Mouse (Mus musculus): ENCODE results near the gene Cbll1.

Cbll1 gene

DNA sequence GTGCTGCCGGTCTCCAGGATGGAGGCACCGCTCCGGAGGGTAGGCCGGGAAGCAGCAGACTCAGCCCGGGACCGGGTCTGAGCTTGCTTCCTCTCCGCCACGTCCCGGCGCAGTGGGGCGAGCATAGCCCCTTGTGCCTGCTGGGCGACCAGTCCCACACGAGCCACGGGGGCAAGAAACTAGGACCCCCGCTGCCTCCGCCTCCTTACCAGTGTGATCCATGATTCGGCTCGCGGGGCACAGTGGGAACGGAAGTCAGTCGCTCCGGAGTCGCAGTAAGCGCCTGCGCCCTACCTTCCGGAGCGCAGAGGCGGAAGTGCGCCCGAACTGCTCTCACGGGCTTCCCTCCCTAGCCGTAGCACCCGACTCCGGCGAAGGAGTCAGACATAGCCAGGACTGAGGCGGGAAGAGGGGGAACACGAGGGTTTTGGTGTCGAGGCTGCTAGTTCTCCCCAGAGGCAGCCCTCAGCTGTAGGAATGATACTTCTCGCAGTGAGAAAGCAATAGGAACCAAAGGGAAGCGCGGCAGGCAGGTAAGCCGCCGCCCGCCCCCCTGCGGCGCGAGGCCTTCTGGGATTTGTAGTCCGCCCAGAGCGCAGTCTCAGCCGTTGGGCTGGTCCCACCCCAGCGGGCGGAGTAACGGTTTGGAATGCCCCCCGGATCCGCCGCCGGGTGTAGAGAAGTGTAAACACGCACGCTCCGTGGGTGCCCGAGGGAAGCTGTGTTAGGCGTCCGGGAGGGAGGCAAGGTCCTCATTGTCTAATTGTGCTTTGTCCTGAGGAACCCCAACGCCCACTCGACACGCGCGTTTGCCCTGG lies at the start of gene Cbll1:
Gene Cbll1, minus strand, starts transcription at position 303 of the 818 bp plus-strand sequence.
- DNase-seq (ENCODE audit: low read depth, low spot score) = peak; percentile 86

DNA sequence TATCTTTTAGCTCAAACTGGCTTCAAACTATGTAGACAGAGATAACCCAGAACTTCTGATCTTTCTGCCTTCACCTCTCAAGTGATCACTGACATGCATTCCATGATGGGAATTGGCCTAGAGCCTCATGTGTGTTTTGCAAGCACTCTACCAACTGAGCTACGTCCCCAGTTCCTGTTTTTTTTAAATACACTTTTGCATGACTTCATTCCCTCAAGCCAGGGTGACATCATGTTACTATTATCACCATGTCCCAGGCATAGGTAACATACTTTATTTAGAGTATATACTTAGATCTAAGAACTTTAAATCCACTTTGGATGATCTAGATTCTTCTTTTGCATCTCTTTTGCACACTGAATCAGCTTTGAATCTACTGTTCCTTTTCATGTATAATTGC lies 46.6 kb upstream of the Cbll1 start:
- no peak for DNase-seq (ENCODE audit: low read depth, low spot score)

DNA sequence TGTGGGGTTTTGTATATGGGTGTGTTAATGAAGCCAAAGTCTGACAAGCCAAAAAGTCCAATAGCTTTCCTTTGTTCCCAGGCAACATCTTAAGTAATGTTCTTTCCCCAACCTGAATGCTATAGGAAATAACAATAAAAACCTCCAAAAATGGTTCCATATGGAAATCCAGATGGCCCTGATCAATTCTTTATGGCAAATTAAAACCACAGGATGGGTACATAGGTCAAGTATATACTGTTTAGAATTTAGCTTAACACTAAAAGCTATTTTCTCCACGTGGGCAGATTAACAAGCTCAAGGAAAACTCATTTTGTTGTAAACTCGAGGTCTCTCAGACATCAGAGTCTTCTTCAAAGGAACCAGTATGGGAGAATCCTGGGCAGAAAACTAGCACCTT lies 45.8 kb upstream of the Cbll1 start:
- DNase-seq (ENCODE audit: low read depth, low spot score) = no peak

DNA sequence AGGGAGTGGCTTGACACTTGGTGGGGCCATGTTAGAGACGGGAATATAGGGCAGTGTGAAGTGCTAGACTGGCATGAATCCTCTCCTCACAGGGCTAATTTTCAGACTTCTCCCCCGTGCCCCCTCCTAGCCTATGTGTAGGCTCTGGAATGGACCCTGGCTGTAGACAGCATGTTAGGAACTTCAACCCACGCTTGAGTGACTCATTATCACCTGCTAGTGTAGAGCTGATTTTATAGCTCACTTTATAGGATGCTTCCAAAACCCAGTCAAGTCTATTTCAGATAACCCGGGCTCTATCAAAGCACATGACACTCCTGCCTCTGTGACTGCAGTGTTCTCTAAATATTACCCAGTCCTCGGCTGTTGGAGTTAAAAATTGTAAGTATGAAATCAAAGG lies 42.1 kb upstream of the Cbll1 start:
- DNase-seq (ENCODE audit: low read depth, low spot score) = no peak

DNA sequence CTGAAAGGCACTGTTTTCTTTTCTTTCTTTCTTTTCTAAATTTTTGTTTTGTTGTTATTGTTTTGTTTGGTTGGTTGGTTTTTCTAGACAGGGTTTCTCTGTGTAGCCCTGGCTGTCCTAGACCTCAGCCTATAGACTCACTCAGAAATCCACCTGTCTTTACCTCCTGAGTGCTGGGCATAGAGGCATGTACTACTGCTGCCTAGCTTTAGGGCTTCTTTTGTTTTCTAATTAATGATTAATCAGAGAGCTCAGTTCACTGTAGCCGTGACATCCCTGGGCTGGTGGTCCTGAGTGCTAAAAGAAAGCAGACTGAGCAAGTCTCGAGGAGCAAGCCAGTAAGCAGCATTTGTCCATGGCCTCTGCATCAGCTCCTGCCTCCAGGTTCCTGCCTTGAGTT lies 40.4 kb upstream of the Cbll1 start:
- no peak for DNase-seq (ENCODE audit: low read depth, low spot score)

DNA sequence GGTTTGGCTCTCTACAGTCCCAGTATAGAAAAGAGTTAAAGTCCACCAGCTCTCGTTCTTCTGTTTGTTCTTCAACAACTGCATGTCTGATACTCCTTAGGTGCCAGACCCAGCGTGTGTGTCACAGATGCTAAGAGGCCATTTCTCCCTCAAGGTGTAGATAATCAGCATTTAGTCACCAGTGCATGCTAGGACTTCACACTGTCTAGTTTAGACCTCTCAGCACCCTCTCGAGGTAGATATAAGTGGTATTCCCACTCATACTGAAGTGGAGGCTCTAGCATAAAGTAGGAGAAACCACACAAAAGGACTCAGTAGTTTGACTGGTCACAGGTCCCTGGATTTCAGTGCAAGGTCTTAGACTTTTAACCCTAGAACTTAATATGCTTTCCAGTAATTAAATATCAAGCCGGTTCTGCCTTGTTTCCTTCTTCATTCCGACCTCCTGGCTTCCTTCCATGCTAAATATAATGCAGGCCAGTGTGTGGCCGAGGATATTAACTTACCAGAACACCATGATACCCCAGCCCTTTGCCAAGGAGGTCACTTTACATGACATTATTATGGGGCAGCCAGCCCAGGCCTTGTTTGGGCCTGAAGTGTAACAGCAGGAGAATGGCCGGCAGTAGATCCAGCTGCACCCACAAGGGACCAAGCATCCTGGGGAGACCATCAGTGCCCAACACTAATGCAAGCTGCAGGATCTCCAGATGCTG lies 38.3 kb upstream of the Cbll1 start:
- DNase-seq (ENCODE audit: low read depth, low spot score) = no peak

DNA sequence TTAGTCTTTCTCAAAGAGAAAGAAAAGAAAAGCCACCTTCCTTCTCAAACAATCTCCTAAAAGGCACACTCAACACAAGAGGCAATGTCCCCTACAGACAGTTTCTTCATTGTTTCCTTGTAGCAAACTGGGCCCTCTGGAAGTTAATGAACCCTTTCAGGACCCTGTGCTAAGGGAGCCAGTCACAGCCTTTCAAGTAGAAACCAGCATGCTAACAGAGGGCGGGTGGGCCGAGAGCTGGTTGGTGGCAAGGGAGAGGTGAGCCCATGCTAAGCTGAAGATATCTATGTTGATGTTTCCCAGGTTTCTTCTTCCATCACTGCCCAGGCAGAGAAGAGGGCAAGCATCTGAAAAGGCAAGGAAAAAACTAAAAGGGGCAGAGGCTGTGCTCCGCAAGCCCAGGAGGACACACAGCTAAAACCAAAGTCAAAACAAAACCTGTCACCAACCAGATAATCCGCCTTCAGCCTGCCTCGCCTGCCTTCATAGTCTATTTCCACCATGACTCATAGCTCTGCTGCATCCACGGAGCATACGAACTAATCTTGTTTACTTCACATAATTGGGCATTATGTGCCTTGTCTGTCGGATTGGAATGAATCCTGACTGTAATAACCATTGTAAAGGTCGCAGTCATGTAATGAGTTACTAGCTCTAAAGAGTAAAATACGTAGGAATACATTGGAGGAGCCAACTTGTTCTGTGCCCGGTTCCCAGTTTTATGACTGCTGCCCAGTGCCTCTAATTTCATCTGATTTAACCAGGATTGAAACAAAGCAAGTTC lies 34.8 kb upstream of the Cbll1 start:
- no peak for DNase-seq (ENCODE audit: low read depth, low spot score)

DNA sequence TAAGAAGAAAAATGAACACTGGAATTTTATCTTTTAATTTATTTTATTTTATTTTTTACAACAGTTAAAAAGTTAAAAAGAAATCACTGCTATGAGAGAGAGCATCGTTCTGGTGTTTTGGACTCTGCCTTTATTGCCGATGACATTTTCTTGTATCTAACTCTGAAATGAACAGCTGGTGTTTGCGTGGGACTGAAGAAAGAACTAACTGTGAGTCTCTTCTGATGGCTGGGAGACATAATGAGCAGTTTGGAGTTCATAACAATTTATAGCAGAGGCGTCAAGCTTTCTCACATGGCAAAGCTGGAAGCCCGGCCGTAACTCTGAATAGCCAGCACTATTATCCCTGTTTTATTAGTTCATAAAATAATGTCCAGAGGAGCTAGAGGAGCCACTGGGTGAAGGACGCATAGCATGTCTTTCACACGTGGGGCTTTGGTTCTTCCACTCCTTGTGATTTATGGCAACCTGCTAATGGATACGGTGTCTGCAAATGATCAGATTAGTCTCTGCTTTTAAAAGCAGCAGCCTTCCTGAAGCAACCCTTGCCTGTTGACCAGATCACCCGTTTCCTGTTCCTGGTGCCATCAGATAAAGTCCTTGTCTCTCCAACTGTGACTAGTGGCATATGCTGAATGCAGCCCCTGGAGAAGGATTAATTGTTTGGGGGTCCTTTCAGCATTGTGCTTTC lies 33.9 kb upstream of the Cbll1 start:
- no peak for DNase-seq (ENCODE audit: low read depth, low spot score)

DNA sequence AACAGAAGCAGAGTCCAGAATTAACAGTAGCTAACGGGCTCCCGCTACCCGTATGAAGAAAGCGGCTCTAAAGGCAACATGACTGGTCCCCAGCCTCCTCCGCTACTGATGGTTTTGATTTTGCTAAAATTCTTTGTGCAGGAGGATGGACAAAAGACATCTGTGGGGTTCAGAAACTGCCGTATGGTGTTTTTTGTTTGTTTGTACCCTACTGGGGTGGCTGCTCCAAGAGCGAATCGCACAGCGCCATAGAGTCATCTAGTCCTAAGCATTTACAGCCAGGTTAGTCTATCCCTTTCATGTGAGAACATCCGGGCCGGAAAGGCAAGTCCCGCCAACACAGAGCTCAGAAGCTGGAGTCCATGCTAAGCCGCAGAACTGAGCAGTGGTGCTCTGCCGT lies 32.6 kb upstream of the Cbll1 start:
- no peak for DNase-seq (ENCODE audit: low read depth, low spot score)

DNA sequence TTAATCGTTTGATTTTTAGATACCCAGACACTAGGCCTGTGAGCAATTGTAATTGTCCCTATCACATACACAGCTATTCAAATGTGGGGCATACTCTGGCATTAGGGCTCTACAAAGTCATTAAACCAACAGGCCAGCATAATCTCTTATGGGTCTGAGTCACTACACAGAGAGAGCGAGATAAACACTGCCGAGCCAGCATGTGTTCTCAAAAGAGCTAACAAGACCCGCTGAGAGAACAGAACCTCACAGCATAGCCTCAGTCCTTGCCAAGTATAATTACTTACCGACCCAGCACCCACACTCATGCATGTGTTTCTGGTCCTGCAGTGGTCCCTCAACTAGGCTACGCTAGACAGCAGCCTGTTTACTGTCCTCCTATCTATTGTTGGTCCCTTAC lies 28.0 kb upstream of the Cbll1 start:
- DNase-seq (ENCODE audit: low read depth, low spot score) = no peak

DNA sequence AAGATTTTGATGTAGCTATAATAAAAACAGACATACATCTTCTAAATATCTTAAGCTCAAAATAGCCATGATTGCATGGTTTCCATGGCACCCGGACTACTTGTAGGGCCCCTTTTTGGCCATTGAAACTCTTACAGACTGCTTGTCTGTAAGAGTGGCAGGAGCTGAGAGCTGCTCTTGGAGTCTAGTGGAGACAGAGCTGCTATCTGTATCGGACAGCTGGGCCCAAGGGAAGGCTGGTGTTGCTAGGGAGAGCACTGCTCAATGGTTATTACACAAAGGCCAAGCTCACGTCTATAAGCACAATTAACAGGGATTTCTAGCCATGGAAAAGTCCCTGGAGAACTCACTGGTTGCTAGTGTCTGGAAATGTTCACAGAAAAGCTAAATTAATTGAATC lies 22.0 kb upstream of the Cbll1 start:
- no peak for DNase-seq (ENCODE audit: low read depth, low spot score)

DNA sequence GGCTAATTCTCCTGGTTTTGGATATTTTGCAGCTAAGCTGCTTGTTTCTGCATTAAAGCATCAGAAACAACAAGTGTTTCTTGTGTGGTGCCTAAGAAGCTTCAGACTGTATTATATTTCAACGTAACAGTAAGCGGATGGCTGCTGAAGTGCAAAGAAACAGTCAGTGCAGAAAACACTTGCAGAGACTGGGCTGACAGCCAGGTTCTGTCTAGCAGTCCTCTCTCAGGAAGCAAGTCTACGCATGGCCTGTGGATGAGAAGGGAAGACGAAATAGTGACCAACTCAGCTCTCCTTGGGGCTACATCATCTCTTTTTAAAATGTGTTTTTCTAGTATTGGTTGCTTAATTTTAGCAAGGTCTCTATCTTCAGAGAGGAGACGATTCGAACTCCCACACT lies 20.7 kb upstream of the Cbll1 start:
- no peak for DNase-seq (ENCODE audit: low read depth, low spot score)

DNA sequence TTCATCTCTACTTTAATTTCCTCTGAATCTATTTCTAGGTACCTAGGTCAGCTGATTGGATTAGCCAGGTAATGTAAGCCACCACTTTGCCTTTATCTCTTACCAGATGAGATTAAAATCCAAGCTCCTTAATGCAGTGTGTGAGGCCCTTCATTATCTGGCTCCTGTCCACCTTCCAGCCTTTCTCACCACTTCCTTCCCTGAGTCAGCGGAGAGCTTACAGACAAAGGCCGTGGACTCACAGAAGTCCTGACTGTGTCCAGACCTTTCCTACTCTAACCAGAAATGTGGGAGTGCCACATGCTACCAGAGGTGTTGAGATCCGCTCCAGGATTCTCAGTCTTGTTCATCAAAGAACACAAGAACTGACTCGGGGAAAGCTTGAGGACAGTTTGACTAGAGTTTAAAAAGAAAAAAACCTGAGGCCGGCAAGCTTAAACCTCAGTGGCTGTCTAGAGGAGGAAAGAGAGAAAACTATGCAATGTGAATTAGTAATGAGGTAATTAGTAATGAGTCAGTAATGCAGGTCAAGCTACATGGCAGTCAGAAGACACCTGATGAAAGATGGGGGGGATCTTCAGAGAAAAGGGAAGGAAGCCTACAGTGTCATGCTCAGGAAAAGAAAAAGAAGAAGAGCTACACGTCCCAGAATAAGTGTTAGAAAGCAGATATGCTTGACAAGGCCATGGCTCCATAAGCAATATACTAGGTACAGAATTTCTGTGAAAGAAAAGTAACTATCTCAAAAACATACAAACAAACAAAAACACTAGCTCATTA lies 14.5 kb upstream of the Cbll1 start:
- DNase-seq (ENCODE audit: low read depth, low spot score) = no peak

DNA sequence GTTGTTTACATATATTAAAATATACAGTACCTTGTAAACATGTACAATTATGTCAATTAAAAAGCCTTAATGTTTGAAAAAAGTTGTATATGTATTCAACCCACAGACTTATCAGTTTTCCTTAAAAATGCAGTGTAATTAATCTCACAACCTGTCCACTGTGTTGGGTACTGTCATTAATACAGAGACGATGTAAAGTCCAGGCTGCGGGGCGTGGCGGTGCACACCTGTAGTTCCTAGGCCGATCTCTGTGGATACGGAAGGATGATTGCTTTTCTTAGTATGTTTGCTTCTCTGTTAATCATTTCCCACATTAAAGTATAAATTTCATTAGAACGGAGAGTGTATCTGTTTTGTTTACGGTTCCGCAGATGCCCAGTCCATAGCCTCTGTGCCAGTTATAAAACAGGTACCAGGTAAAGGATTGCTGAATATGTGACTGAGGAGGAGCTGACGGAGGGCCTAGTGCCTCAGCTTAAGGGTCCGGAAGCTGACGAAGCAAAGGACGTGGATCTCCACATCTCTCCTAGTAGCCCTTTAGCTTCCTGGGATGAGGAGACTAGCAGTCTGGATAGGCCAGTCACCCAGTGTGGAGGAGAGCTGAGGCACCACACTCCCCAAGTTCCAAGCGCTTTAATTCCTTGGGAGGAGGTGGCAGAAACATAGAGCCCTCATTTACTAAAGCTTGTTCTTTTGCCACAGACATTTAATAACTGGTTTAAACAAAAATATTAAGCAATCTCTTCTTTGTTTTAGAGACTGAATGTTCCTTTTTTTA lies 13.4 kb upstream of the Cbll1 start:
- DNase-seq (ENCODE audit: low read depth, low spot score) = no peak

DNA sequence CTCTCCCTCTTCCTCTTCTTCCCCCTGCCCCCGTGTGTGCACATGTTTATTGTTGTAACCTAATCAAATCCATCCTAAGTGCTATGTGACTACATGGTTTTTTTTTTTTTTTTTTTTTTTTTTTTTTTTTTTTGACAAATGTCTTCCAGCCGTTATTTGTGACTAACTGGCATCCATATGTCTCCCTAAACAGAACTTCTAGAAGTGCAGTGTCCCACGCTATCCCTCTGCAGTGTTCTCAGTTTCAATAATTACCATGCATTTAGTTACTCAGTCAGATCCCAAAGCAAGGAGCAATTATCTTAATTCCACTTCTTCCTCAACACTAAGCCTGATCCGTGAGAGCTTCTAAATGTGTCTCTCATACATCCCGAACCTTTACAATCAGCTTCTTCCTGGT lies 11.8 kb upstream of the Cbll1 start:
- DNase-seq (ENCODE audit: low read depth, low spot score) = no peak

DNA sequence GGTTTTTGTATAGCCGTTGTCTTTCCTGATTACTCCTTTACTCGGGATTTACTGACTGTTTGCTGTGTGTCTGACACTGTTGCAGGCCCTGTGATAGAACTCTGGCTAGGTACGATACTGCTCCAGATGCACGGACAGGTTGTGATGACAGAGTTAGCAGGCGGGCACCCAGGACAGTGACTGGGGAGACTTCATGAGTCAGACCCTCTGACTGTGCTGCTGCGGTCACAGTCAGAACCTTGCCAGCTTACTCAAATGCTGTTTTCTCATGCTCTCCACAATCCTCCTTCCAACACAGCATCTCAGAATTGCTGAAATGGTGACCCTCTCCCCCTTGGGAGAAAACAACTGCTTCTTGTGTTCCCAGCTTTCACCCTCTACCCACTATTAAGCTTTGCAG lies 9.1 kb upstream of the Cbll1 start:
- DNase-seq (ENCODE audit: low read depth, low spot score) = no peak

DNA sequence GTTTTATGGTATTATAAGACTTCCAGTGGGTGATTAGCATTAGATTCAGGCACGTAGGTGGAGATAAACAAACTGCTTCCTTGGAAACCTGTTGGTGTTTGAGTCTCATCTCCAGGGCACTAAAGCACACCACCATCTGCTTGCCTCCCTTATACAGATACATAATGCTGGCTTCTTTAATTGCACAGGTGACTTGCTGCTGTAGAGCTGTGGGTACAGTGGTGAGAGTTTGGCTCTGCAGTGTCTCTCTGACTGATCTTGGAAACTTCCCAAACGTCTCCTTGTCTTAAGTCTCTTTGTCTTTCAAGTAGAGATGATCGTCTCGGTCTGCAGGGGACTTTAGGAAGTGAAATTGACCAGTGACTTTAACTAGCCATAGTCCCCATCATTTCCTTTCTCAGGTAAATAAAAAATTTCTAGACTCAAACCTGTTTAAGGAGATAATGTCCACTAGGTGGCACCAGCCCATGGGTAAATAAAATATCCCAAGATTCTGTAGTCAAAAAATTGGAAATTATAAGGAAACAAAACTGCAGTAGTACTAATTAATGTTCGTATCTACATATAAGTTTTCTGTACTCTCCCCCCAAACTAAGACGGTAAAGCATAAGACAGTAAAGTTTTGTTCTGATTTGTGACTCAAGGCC lies 8.4 kb upstream of the Cbll1 start:
- no peak for DNase-seq (ENCODE audit: low read depth, low spot score)

DNA sequence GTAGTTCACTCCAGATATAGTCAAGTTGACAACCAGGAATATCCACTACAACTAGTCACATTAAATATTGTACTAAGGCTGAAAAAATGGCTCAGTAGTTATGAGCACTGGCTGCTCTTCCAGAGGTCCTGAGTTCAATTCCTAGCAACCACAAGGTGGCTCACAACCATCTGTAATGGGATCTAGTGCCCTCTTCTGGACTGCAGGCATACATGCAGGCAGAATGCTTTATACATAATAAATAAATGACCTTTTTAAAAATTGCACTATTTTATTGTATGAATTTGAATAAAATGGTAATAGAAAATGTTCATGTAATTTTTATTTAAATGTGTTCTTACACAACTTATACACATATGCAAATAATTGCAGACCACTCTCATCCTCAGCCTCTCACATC lies 3.8 kb upstream of the Cbll1 start:
- DNase-seq (ENCODE audit: low read depth, low spot score) = no peak

DNA sequence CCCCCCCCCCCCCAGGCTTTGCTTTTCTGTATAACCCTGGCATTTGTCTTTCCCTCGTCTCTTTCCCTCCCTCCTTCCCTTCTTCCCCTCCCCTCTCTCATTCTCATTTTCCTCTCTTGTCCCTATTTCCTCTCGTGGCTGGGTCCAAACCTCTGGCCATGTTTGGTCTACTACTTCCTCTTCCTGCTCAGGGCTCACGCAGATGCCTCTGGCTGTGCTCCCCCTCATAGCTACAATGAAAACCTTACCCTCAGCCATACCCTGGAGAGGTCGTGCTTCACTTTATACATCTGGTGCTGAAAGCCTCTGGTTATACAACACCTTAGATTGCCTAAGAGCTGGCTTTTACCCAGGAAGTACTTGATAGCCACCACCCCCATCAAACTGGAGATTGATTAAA lies 1.9 kb upstream of the Cbll1 start:
- DNase-seq (ENCODE audit: low read depth, low spot score) = no peak

DNA sequence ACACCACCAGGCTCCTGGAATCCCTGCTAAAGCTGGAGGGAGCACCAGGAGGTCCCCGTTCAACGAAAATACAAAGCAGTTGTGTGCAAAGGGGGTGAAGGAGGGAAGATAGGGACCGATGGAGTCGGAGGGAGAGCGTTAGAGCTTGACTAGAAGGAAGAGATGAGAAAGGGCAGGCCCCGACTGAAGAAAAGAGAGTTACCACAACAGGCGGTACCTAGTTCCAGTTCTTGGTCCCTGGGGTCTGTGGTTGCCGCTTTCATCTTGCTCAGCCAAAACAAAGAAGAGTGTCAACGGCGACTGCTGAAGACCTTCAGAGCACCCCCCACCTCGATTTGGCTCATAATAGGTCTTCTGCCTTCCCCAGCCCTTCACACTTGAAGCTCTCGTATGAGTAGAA lies 780 bp upstream of the Cbll1 start:
- DNase-seq (ENCODE audit: low read depth, low spot score) = no peak
